Mouse (Mus musculus) heart, postnatal 0 days (tissue): ENCODE data around the gene Klhdc10. TPM values are rescaled to one million over a fixed set of nuclear protein-coding genes. Genes with fewer than 3 reads are reported as not detected.

Experiments
- ATAC-seq: fragments of 200-750 bp; cut with Nextera tagmentation; 2 replicates; pipeline ENCODE4 v1.8.0; 2017; ENCODE audit warnings: low read depth, moderate number of reproducible peaks, moderate library complexity; ENCODE audit not compliant: insufficient read depth
- DNase-seq: peaks from one replicate; pipeline ENCODE4 v3.0.0-alpha.2; 2016; ENCODE audit warnings: low spot score
- H3K27ac ChIP-seq: fragments of 300-500 bp; sonication (generic); 2 replicates; pipeline ENCODE4 v1.5.1; 2014; ENCODE audit warnings: low read depth, mild to moderate bottlenecking
- H3K27me3 ChIP-seq: fragments of 300-500 bp; sonication (generic); 2 replicates; pipeline ENCODE4 v1.6.1; 2014; ENCODE audit warnings: low read length, mixed read lengths; ENCODE audit not compliant: control insufficient read depth, insufficient read depth
- H3K36me3 ChIP-seq: fragments of 300-500 bp; sonication (generic); replicated peaks from 2 replicates; pipeline ENCODE4 v1.6.1; 2014; ENCODE audit warnings: low read length, mixed read lengths; ENCODE audit not compliant: control insufficient read depth, insufficient read depth
- H3K4me1 ChIP-seq: fragments of 300-500 bp; sonication (generic); 2 replicates; pipeline ENCODE4 v1.6.1; 2014; ENCODE audit warnings: antibody characterized with exemption; ENCODE audit not compliant: control insufficient read depth, insufficient read depth
- H3K4me2 ChIP-seq: fragments of 300-500 bp; sonication (generic); 2 replicates; pipeline ENCODE4 v1.6.1; 2014; ENCODE audit warnings: low read depth, mild to moderate bottlenecking, low read length, moderate library complexity
- H3K4me3 ChIP-seq: fragments of 300-500 bp; sonication (generic); 2 replicates; pipeline ENCODE4 v1.5.1; 2014; ENCODE audit warnings: low read depth, low read length
- H3K9ac ChIP-seq: fragments of 300-500 bp; sonication (generic); replicated peaks from 2 replicates; pipeline ENCODE4 v1.6.1; 2014; ENCODE audit warnings: low read depth, low read length, mixed read lengths
- H3K9me3 ChIP-seq: fragments of 300-500 bp; sonication (generic); replicated peaks from 2 replicates; pipeline ENCODE4 v1.6.1; 2016; ENCODE audit warnings: low read length; ENCODE audit not compliant: control insufficient read depth
- CTCF ChIP-seq: IDR thresholded peaks from 2 replicates; pipeline ENCODE4 v1.5.1; 2016; ENCODE audit warnings: antibody characterized with exemption, control low read depth, low read depth
- EP300 ChIP-seq: IDR thresholded peaks from 2 replicates; pipeline ENCODE4 v1.6.1; 2016; ENCODE audit warnings: antibody characterized with exemption, low read depth
- WGBS: fragments of 180-500 bp; shearing (Covaris S2); extraction: QIAGEN DNeasy Blood & Tissue Kit; methylation state at CpG from one replicate; pipeline ENCODE4 v1.1.7; 2014; 5-methylcytosine and 5-hydroxymethylcytosine counted together
- polyA plus RNA-seq: library from polyadenylated mRNA; unstranded; fragments of >200 nt; fragmentation: Nextera tagmentation; extraction: Ambion mirVana; gene quantifications from 2 replicates; pipeline ENCODE4 v1.2.1, GENCODE M21; 2015
- total RNA-seq: library from RNA; depleted of rRNA; stranded (reverse); fragments of >200 nt; gene quantifications from 2 replicates; pipeline ENCODE4 v1.2.3, GENCODE M21; 2014; ENCODE audit warnings: low replicate concordance

Gene Klhdc10
- total and polyA plus RNA-seq, 2 experiments from 2014 or later = 11.8 to 86.7 TPM

DNA sequence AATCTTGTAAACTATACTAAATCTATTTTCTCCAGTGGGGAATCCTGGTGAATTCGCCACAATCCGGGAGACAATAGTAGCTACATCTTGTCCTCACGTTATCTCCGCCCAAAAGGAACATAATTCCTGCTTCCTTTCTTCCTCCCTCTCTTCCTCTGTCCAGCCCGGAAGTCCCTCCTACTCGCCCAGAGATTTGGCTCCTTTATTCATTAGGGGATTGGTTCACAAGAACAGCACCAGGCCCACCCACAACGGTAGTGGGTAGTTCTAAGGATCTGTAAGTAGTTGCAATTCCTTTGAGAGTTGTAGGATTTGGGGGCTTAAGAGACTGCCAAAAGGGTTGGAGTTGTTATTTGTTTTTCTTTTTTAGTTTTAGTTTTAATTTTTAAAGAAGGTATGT lies 15.1 kb downstream of the Klhdc10 start:
- DNase-seq (no peak), ATAC-seq (no peak)
- H3K4me2 ChIP-seq = no peak overlapping the region
- H3K9me3 ChIP-seq = no peaks in the 10 kb centered on the region
- H3K27ac ChIP-seq = no peak overlapping the region
- no peaks in the 10 kb centered on the region for H3K27me3 ChIP-seq
- no peak overlapping the region for H3K4me3 ChIP-seq
- peaks cover 9% of the 10 kb centered on the region for H3K36me3 ChIP-seq
- 79% methylated on average over 7 of the region's 7 CpGs for WGBS
- no peak overlapping the region for H3K9ac ChIP-seq
- no peak for TF ChIP-seq CTCF
- TF ChIP-seq EP300 = no peak
- no peaks in the 10 kb centered on the region for H3K4me1 ChIP-seq

DNA sequence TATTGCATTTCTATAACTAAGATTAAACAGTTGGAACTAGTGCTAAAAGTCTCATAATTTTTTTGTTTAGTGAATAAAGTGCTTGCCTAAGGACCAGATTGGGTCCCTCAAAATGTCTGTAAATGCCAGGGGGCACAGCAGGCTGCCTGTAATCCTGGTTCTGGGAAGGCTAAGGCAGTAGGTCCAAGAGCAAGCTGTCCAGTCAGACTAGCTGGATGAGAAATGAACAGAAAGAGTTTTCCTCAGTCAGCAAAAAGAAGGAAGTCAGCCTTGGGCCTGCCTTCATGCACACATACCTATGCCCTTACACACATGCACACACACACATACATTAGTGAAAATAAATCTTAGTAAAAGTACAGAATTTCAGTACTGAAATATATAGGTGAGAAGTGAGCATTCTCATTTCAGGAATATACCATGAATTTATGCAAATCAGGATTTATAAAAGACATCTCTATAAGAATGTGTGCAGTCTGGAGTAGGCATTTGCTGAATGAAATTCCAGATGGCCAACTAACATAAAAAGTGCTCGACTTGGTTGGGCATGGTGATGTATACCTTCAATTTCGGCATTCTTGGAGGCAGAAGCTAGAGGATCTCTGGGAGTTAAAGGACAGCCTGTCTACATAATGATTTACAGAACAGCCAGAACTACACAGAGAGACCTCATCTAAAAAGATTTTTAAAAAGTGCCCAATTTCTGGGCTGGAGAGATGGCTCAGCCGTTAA lies 31.0 kb downstream of the Klhdc10 start:
- Histone ChIP-seq H3K4me3 (no peak overlapping the region), H3K9ac (no peak overlapping the region), H3K27me3 (no peaks in the 10 kb centered on the region), H3K9me3 (no peaks in the 10 kb centered on the region), H3K4me1 (peaks cover 10% of the 10 kb centered on the region), H3K4me2 (no peak overlapping the region), H3K27ac (peak overlapping the region; percentile 51), H3K36me3 (0 out of 2 replicates have a peak, but pooled peaks cover 3% of the 10 kb centered on the region)
- WGBS = 34% methylated on average over 3 of the region's 3 CpGs
- TF ChIP-seq EP300 (no peak), CTCF (no peak)
- DNase-seq (peak; percentile 30), ATAC-seq (peak; percentile 27; the same call in 1 of the 2 replicates)

DNA sequence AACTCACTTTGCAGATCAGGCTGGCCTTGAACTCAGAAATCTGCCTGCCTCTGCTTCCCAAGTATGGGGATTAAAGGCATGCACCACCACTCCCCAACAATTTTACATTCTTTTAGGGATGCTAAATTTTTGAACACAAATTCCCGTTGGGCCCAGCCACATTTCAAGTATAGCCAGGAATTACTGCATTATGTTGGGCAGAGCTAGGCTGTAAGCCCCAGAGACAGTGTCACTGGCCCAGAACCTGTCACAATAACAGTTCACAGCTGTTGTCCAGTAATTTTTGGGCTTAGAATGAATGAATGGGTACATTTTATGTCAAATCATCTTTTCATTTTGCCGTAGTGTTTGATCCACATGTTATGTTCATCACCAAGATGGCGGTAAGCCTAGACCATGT lies 34.8 kb downstream of the Klhdc10 start:
- no peak overlapping the region for H3K4me3 ChIP-seq
- no peaks in the 10 kb centered on the region for H3K27me3 ChIP-seq
- no peak overlapping the region for H3K27ac ChIP-seq
- no peak for ATAC-seq
- DNase-seq = no peak
- peaks cover 20% of the 10 kb centered on the region for H3K36me3 ChIP-seq
- TF ChIP-seq EP300 (no peak), CTCF (no peak)
- H3K9me3 ChIP-seq = no peaks in the 10 kb centered on the region
- WGBS = 88% methylated on average over 3 of the region's 3 CpGs
- H3K4me2 ChIP-seq = no peak overlapping the region
- peaks cover 10% of the 10 kb centered on the region for H3K4me1 ChIP-seq
- H3K9ac ChIP-seq = no peak overlapping the region

- Histone ChIP-seq H3K4me1 (peaks cover 8% of the 10 kb centered on the region), H3K36me3 (peaks cover 26% of the 10 kb centered on the region), H3K9me3 (no peaks in the 10 kb centered on the region), H3K9ac (no peak overlapping the region), H3K4me3 (no peak overlapping the region), H3K27me3 (no peaks in the 10 kb centered on the region), H3K4me2 (no peak overlapping the region), H3K27ac (no peak overlapping the region)
- 64% methylated on average over 3 of the region's 3 CpGs for WGBS
- TF ChIP-seq EP300 = no peak
- no peak for TF ChIP-seq CTCF
- DNase-seq (no peak), ATAC-seq (no peak)
Observed at GRCm38 (mm10) chr6:30437054-30437453, 35.4 kb downstream of the Klhdc10 start.

DNA sequence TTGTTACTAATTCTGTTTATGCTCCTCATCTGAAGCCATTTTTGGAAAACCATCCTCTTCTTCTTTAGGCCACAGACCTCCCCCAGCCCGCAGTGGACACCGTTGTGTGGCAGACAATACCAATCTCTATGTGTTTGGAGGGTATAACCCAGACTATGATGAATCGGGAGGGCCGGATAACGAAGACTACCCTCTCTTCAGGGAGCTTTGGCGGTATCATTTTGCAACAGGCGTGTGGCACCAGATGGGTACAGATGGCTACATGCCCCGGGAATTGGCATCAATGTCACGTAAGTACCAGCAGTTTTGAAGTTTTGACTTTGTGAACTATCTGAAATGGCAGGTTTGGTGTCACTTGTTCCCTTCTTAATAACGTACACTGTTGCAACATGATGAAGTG lies 37.9 kb downstream of the Klhdc10 start:
- no peak overlapping the region for H3K27ac ChIP-seq
- no peaks in the 10 kb centered on the region for H3K4me1 ChIP-seq
- no peaks in the 10 kb centered on the region for H3K27me3 ChIP-seq
- ATAC-seq (no peak), DNase-seq (no peak)
- no peak overlapping the region for H3K4me3 ChIP-seq
- peaks cover 32% of the 10 kb centered on the region for H3K36me3 ChIP-seq
- H3K9ac ChIP-seq = no peak overlapping the region
- no peak overlapping the region for H3K4me2 ChIP-seq
- WGBS = 97% methylated on average over 10 of the region's 10 CpGs
- H3K9me3 ChIP-seq = no peaks in the 10 kb centered on the region
- no peak for TF ChIP-seq CTCF
- TF ChIP-seq EP300 = no peak

- H3K4me3 ChIP-seq = no peak overlapping the region
- DNase-seq = no peak
- TF ChIP-seq CTCF = no peak
- TF ChIP-seq EP300 = no peak
- H3K4me1 ChIP-seq = peaks cover 16% of the 10 kb centered on the region
- no peak overlapping the region for H3K4me2 ChIP-seq
- no peaks in the 10 kb centered on the region for H3K9me3 ChIP-seq
- WGBS = 90% methylated on average over 7 of the region's 7 CpGs
- no peak overlapping the region for H3K9ac ChIP-seq
- H3K27me3 ChIP-seq = 0 out of 2 replicates have a peak, but pooled peaks cover 3% of the 10 kb centered on the region
- H3K36me3 ChIP-seq = peaks cover 14% of the 10 kb centered on the region
- no peak overlapping the region for H3K27ac ChIP-seq
- no peak for ATAC-seq
Observed at GRCm38 (mm10) chr6:30456991-30457390, 55.3 kb downstream of the Klhdc10 start.
